Mouse (Mus musculus) limb, embryonic 14.5 days (tissue): ENCODE results near the gene Klk4. TPM values are rescaled to one million over a fixed set of nuclear protein-coding genes. Genes with fewer than 3 reads are reported as not detected.

ENCODE experiments used
- ATAC-seq: fragments of 200-750 bp; cut with Nextera tagmentation; 2 replicates; pipeline ENCODE4 v1.8.0; 2017; ENCODE audit warnings: low read depth, moderate number of reproducible peaks, moderate TSS enrichment; ENCODE audit not compliant: low FRiP score
- DNase-seq: peaks from one replicate; pipeline ENCODE4 v3.0.0-alpha.2; 2015; ENCODE audit warnings: low spot score
- H3K27ac ChIP-seq: fragments of 300-500 bp; sonication (generic); replicated peaks from 2 replicates; pipeline ENCODE4 v1.5.1; 2014; ENCODE audit warnings: low read depth, mild to moderate bottlenecking, low read length, moderate library complexity, mixed read lengths
- H3K27me3 ChIP-seq: fragments of 300-500 bp; sonication (generic); 2 replicates; pipeline ENCODE4 v1.6.1; 2014; ENCODE audit warnings: low read length, mixed read lengths; ENCODE audit not compliant: control insufficient read depth, insufficient read depth
- H3K36me3 ChIP-seq: fragments of 300-500 bp; sonication (generic); 2 replicates; pipeline ENCODE4 v1.6.1; 2014; ENCODE audit warnings: mild to moderate bottlenecking, low read length, moderate library complexity, mixed read lengths; ENCODE audit not compliant: control insufficient read depth, insufficient read depth
- H3K4me1 ChIP-seq: fragments of 300-500 bp; sonication (generic); 2 replicates; pipeline ENCODE4 v1.6.1; 2014; ENCODE audit warnings: antibody characterized with exemption, low read length, mixed read lengths; ENCODE audit not compliant: control insufficient read depth, insufficient read depth
- H3K4me2 ChIP-seq: fragments of 300-500 bp; sonication (generic); replicated peaks from 2 replicates; pipeline ENCODE4 v1.6.1; 2014; ENCODE audit warnings: low read depth, mild to moderate bottlenecking, low read length, moderate library complexity; ENCODE audit not compliant: severe bottlenecking
- H3K4me3 ChIP-seq: fragments of 300-500 bp; sonication (generic); replicated peaks from 2 replicates; pipeline ENCODE4 v1.5.1; 2014; ENCODE audit warnings: low read length
- H3K9ac ChIP-seq: fragments of 300-500 bp; sonication (generic); 2 replicates; pipeline ENCODE4 v1.6.1; 2014; ENCODE audit warnings: mild to moderate bottlenecking, low read depth, low read length, moderate library complexity; ENCODE audit not compliant: severe bottlenecking
- H3K9me3 ChIP-seq: fragments of 300-500 bp; sonication (generic); 2 replicates; pipeline ENCODE4 v1.6.1; 2016; ENCODE audit warnings: low read length; ENCODE audit not compliant: control insufficient read depth
- POLR2A ChIP-seq: fragments of 200-500 bp; IDR thresholded peaks from 2 replicates; pipeline ENCODE4 v1.8.0; 2012; ENCODE audit warnings: inconsistent platforms, mild to moderate bottlenecking, moderate library complexity, borderline replicate concordance; ENCODE audit not compliant: insufficient read depth, insufficient read length; ENCODE audit errors: extremely low read depth
- WGBS: fragments of 180-500 bp; shearing (Covaris S2); extraction: QIAGEN DNeasy Blood & Tissue Kit; methylation state at CpG from one replicate; pipeline ENCODE4 v1.1.7; 2014; 5-methylcytosine and 5-hydroxymethylcytosine counted together
- polyA plus RNA-seq, 2 experiments: library from polyadenylated mRNA; depleted of rRNA in 1 of 2; stranded (reverse) in 1 of 2; unstranded in 1 of 2; fragments of >200 nt; fragmentation: Nextera tagmentation in 1 of 2; extraction: Ambion mirVana in 1 of 2; gene quantifications; 2 replicates each; pipeline versions ENCODE4 v1.2.1 to v1.2.3; 2012 to 2014

Gene Klk4
- polyA plus RNA-seq, 2 experiments: 0.09 TPM; not detected in 1

DNA sequence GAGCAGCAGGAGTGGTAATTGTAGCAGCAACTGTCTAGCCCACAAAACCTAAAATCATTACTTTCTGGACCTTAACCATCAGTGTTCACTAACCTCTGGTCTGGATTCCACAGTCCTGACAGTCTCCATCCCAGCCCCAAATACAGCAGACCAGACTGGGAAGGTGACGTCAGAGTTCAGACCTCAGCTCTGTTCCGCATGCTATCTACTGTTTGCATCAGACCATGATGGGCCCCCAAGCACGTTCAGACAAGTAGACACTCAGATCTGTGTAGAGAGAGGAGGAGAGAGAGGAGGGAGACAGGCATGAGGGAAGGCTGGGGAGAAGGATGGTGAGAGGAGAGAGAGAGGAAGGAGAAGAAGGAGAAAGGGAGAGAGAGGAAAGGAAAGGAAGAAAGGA lies 10.8 kb downstream of the Klk4 start:
- 61% methylated on average over 3 of the region's 3 CpGs for WGBS
- Histone ChIP-seq H3K4me3 (no peak overlapping the region), H3K4me1 (no peaks in the 10 kb centered on the region), H3K4me2 (no peak overlapping the region), H3K36me3 (no peaks in the 10 kb centered on the region), H3K9me3 (no peaks in the 10 kb centered on the region), H3K27ac (no peak overlapping the region), H3K9ac (no peak overlapping the region), H3K27me3 (no peaks in the 10 kb centered on the region)
- ATAC-seq (no peak), DNase-seq (no peak)
- TF ChIP-seq POLR2A: no peak

GRCm38 (mm10) chr7:43894836-43895235 lies 13.9 kb downstream of the Klk4 start:
- H3K36me3 ChIP-seq: no peaks in the 10 kb centered on the region
- H3K4me1 ChIP-seq: no peaks in the 10 kb centered on the region
- H3K9me3 ChIP-seq: no peaks in the 10 kb centered on the region
- no peak overlapping the region for H3K27ac ChIP-seq
- no peaks in the 10 kb centered on the region for H3K27me3 ChIP-seq
- WGBS: 0% methylated on average over 1 of the region's 1 CpGs
- DNase-seq (peak; percentile 90), ATAC-seq (peak; percentile 77)
- no peak overlapping the region for H3K9ac ChIP-seq
- no peak overlapping the region for H3K4me3 ChIP-seq
- no peak overlapping the region for H3K4me2 ChIP-seq
- no peak for TF ChIP-seq POLR2A

GRCm38 (mm10) chr7:43914821-43915220 lies 33.9 kb downstream of the Klk4 start:
- H3K4me2 ChIP-seq: no peak overlapping the region
- no peak for ATAC-seq
- no peak overlapping the region for H3K27ac ChIP-seq
- H3K9me3 ChIP-seq: no peaks in the 10 kb centered on the region
- no peak overlapping the region for H3K4me3 ChIP-seq
- WGBS: 61% methylated on average over 9 of the region's 9 CpGs
- no peak overlapping the region for H3K9ac ChIP-seq
- H3K36me3 ChIP-seq: no peaks in the 10 kb centered on the region
- H3K27me3 ChIP-seq: no peaks in the 10 kb centered on the region
- DNase-seq: no peak
- no peak for TF ChIP-seq POLR2A
- H3K4me1 ChIP-seq: no peaks in the 10 kb centered on the region

GRCm38 (mm10) chr7:43918426-43918825 lies 37.5 kb downstream of the Klk4 start:
- no peaks in the 10 kb centered on the region for H3K27me3 ChIP-seq
- ATAC-seq: no peak
- no peak for TF ChIP-seq POLR2A
- no peak overlapping the region for H3K27ac ChIP-seq
- H3K4me1 ChIP-seq: no peaks in the 10 kb centered on the region
- H3K9ac ChIP-seq: no peak overlapping the region
- 86% methylated on average over 13 of the region's 13 CpGs for WGBS
- H3K4me3 ChIP-seq: no peak overlapping the region
- DNase-seq: no peak
- H3K4me2 ChIP-seq: no peak overlapping the region
- H3K9me3 ChIP-seq: no peaks in the 10 kb centered on the region
- no peaks in the 10 kb centered on the region for H3K36me3 ChIP-seq

DNA sequence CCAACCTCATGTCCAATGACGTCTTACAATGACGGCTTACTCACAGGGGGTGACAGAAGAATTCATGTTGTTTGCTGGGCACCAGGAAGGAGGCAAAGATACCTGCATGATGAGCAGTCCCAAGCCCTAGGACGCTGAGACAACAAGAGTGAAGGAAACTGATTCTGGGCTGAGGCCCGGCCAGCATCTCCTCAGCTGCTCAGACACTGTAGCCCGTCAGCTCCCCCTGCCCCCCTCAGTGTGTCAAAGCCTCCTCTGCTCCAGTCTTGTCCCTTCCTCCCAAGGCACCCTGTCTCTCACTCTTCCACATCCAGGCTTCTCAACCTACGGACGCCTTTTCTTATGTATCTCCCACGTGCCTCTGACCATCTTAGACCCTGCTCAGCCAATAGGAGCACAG lies 37.9 kb downstream of the Klk4 start:
- no peak for DNase-seq
- WGBS: 71% methylated on average over 8 of the region's 8 CpGs
- H3K27ac ChIP-seq: no peak overlapping the region
- no peak for TF ChIP-seq POLR2A
- no peak overlapping the region for H3K4me2 ChIP-seq
- no peaks in the 10 kb centered on the region for H3K4me1 ChIP-seq
- H3K9ac ChIP-seq: no peak overlapping the region
- no peak overlapping the region for H3K4me3 ChIP-seq
- no peaks in the 10 kb centered on the region for H3K9me3 ChIP-seq
- no peaks in the 10 kb centered on the region for H3K36me3 ChIP-seq
- ATAC-seq: no peak
- no peaks in the 10 kb centered on the region for H3K27me3 ChIP-seq
